Mouse (Mus musculus) MEL (cell line): ENCODE measurements around the gene Itgae. TPM values are rescaled to one million over a fixed set of nuclear protein-coding genes. Genes with fewer than 3 reads are reported as not detected.

Experiments used
- DNase-seq: peaks from one replicate; pipeline ENCODE4 v3.0.0; 2011; ENCODE audit warnings: low read depth, low spot score
- H3K27ac ChIP-seq: 2 replicates; pipeline ENCODE4 v1.5.1; 2012; ENCODE audit warnings: low read depth, mild to moderate bottlenecking, control low read depth, low read length, moderate library complexity; ENCODE audit not compliant: control insufficient read depth
- H3K27me3 ChIP-seq, 2 experiments: fragments of 150-350 bp in 1 of 2; sonication (generic) in 1 of 2; 2 replicates each; pipeline ENCODE4 v1.6.1; 2012; ENCODE audit warnings: low read length in 2 of 2, mild to moderate bottlenecking in 2 of 2, improper control_type of control experiment in 1 of 2, moderate library complexity in 1 of 2; ENCODE audit not compliant: insufficient read depth in 2 of 2, control insufficient read depth in 1 of 2
- H3K36me3 ChIP-seq, 2 experiments: 2 replicates each; pipeline ENCODE4 v1.6.1; 2012 to 2014; ENCODE audit warnings: low read length in 2 of 2, improper control_type of control experiment in 1 of 2, inconsistent platforms in 1 of 2, mild to moderate bottlenecking in 1 of 2; ENCODE audit not compliant: insufficient read depth in 2 of 2, control insufficient read depth in 1 of 2
- H3K4me1 ChIP-seq, 2 experiments: fragments of 150-350 bp in 1 of 2; sonication (generic) in 1 of 2; 2 replicates each; pipeline ENCODE4 v1.6.1; 2012; ENCODE audit warnings: low read length in 2 of 2, improper control_type of control experiment in 1 of 2, mild to moderate bottlenecking in 1 of 2; ENCODE audit not compliant: insufficient read depth in 2 of 2, control insufficient read depth in 1 of 2
- H3K4me3 ChIP-seq, 2 experiments: fragments of 150-350 bp in 1 of 2; sonication (generic) in 1 of 2; 2 replicates each; pipeline ENCODE4 v1.5.1; 2012; ENCODE audit warnings: low read depth in 2 of 2, low read length in 2 of 2, mild to moderate bottlenecking in 2 of 2, moderate library complexity in 2 of 2, control low read depth in 1 of 2, improper control_type of control experiment in 1 of 2; ENCODE audit not compliant: control insufficient read depth in 1 of 2, insufficient read depth in 1 of 2
- H3K79me2 ChIP-seq: 2 replicates; pipeline ENCODE4 v1.6.1; 2012; ENCODE audit warnings: mild to moderate bottlenecking, low read length, moderate library complexity; ENCODE audit not compliant: control insufficient read depth, poor library complexity, insufficient read depth
- H3K9ac ChIP-seq: 2 replicates; pipeline ENCODE4 v1.6.1; 2012; ENCODE audit warnings: low read depth, mild to moderate bottlenecking, control low read depth, low read length, moderate library complexity; ENCODE audit not compliant: control insufficient read depth, poor library complexity, severe bottlenecking
- H3K9me3 ChIP-seq: fragments of 150-350 bp; sonication (generic); replicated peaks from 2 replicates; pipeline ENCODE4 v1.6.1; 2012; ENCODE audit warnings: mild to moderate bottlenecking, low read length, improper control_type of control experiment, moderate library complexity; ENCODE audit not compliant: insufficient read depth
- BHLHE40 ChIP-seq: IDR thresholded peaks from 2 replicates; pipeline ENCODE4 v1.6.1; 2012; ENCODE audit warnings: low read depth, mild to moderate bottlenecking, inconsistent platforms, low read length, improper control_type of control experiment, borderline replicate concordance
- CHD1 ChIP-seq: IDR thresholded peaks from 2 replicates; pipeline ENCODE4 v1.6.1; 2012; ENCODE audit warnings: low read depth, mild to moderate bottlenecking, inconsistent platforms, low read length, improper control_type of control experiment
- CHD2 ChIP-seq: IDR thresholded peaks from 2 replicates; pipeline ENCODE4 v1.6.1; 2011; ENCODE audit warnings: low read length, improper control_type of control experiment
- CTCF ChIP-seq, 3 experiments: IDR thresholded peaks in 2 of 3; conservative IDR thresholded peaks in 1 of 3; 2 replicates each; pipeline ENCODE4 v1.5.1; 2011 to 2012; ENCODE audit warnings: low read length in 3 of 3, low read depth in 2 of 3, mild to moderate bottlenecking in 2 of 3, improper control_type of control experiment in 1 of 3, inconsistent platforms in 1 of 3, mixed read lengths in 1 of 3, moderate library complexity in 1 of 3; ENCODE audit not compliant: control insufficient read depth in 1 of 3, insufficient read depth in 1 of 3, poor library complexity in 1 of 3, severe bottlenecking in 1 of 3
- ELF1 ChIP-seq: IDR thresholded peaks from 2 replicates; pipeline ENCODE4 v1.6.1; 2014; ENCODE audit warnings: low read depth, mild to moderate bottlenecking, inconsistent platforms, low read length, improper control_type of control experiment, moderate library complexity
- EP300 ChIP-seq, 2 experiments: IDR thresholded peaks; 2 replicates each; pipeline ENCODE4 v1.6.1; 2011; ENCODE audit warnings: improper control_type of control experiment in 2 of 2, low read length in 2 of 2, low read depth in 1 of 2, mild to moderate bottlenecking in 1 of 2
- ETS1 ChIP-seq: IDR thresholded peaks from 2 replicates; pipeline ENCODE4 v1.6.1; 2012; ENCODE audit warnings: low read depth, mild to moderate bottlenecking, inconsistent platforms, low read length, improper control_type of control experiment, moderate library complexity
- GATA1 ChIP-seq: IDR thresholded peaks from 2 replicates; pipeline ENCODE4 v1.6.1; 2011; ENCODE audit warnings: low read depth, low read length, improper control_type of control experiment
- HCFC1 ChIP-seq: IDR thresholded peaks from 2 replicates; pipeline ENCODE4 v1.6.1; 2012; ENCODE audit warnings: low read depth, mild to moderate bottlenecking, inconsistent platforms, low read length, improper control_type of control experiment, moderate library complexity
- MAFK ChIP-seq: IDR thresholded peaks from 2 replicates; pipeline ENCODE4 v1.6.1; 2011; ENCODE audit warnings: low read depth, mild to moderate bottlenecking, low read length, improper control_type of control experiment, borderline replicate concordance
- MAX ChIP-seq: IDR thresholded peaks from 2 replicates; pipeline ENCODE4 v1.6.1; 2011; ENCODE audit warnings: low read length, improper control_type of control experiment
- MAZ ChIP-seq: IDR thresholded peaks from 2 replicates; pipeline ENCODE4 v1.6.1; 2012; ENCODE audit warnings: low read depth, mild to moderate bottlenecking, inconsistent platforms, low read length, improper control_type of control experiment
- MXI1 ChIP-seq: IDR thresholded peaks from 2 replicates; pipeline ENCODE4 v1.6.1; 2011; ENCODE audit warnings: mild to moderate bottlenecking, low read depth, low read length, improper control_type of control experiment
- MYC ChIP-seq: IDR thresholded peaks from 2 replicates; pipeline ENCODE4 v1.6.1; 2011; ENCODE audit warnings: low read depth, mild to moderate bottlenecking, low read length, improper control_type of control experiment, moderate library complexity
- NELFE ChIP-seq: IDR thresholded peaks from 2 replicates; pipeline ENCODE4 v1.6.1; 2011; ENCODE audit warnings: low read depth, low read length, improper control_type of control experiment
- POLR2AphosphoS5 ChIP-seq: IDR thresholded peaks from 2 replicates; pipeline ENCODE4 v1.6.1; 2012; ENCODE audit warnings: low read depth, borderline replicate concordance, mild to moderate bottlenecking, inconsistent platforms, low read length, moderate library complexity, mixed read lengths
- RAD21 ChIP-seq: IDR thresholded peaks from 2 replicates; pipeline ENCODE4 v1.6.1; 2011; ENCODE audit warnings: mild to moderate bottlenecking, low read depth, low read length, improper control_type of control experiment
- RCOR1 ChIP-seq: IDR thresholded peaks from 2 replicates; pipeline ENCODE4 v1.6.1; 2012; ENCODE audit warnings: low read depth, mild to moderate bottlenecking, inconsistent platforms, low read length, improper control_type of control experiment
- SIN3A ChIP-seq: IDR thresholded peaks from 2 replicates; pipeline ENCODE4 v1.6.1; 2012; ENCODE audit warnings: low read length, improper control_type of control experiment, inconsistent platforms
- SMC3 ChIP-seq: IDR thresholded peaks from 2 replicates; pipeline ENCODE4 v1.6.1; 2011; ENCODE audit warnings: low read depth, low read length, improper control_type of control experiment
- TBP ChIP-seq: IDR thresholded peaks from 2 replicates; pipeline ENCODE4 v1.8.0; 2011; ENCODE audit warnings: low read depth, low read length, improper control_type of control experiment
- TCF12 ChIP-seq: IDR thresholded peaks from 2 replicates; pipeline ENCODE4 v1.6.1; 2014; ENCODE audit warnings: low read depth, mild to moderate bottlenecking, inconsistent platforms, low read length, improper control_type of control experiment, moderate library complexity
- UBTF ChIP-seq: IDR thresholded peaks from 2 replicates; pipeline ENCODE4 v1.6.1; 2012; ENCODE audit warnings: low read depth, mild to moderate bottlenecking, inconsistent platforms, low read length, improper control_type of control experiment, moderate library complexity, borderline replicate concordance; ENCODE audit not compliant: insufficient read depth
- USF1 ChIP-seq: IDR thresholded peaks from 2 replicates; pipeline ENCODE4 v1.6.1; 2014; ENCODE audit warnings: low read depth, mild to moderate bottlenecking, inconsistent platforms, low read length, improper control_type of control experiment, moderate library complexity
- ZC3H11A ChIP-seq: IDR thresholded peaks from 2 replicates; pipeline ENCODE4 v1.6.1; 2012; ENCODE audit warnings: low read depth, mild to moderate bottlenecking, inconsistent platforms, low read length, improper control_type of control experiment
- ZMIZ1 ChIP-seq: IDR thresholded peaks from 2 replicates; pipeline ENCODE4 v1.6.1; 2012; ENCODE audit warnings: low read depth, mild to moderate bottlenecking, inconsistent platforms, low read length, improper control_type of control experiment, moderate library complexity
- ZNF384 ChIP-seq: IDR thresholded peaks from 2 replicates; pipeline ENCODE4 v1.6.1; 2012; ENCODE audit warnings: low read depth, mild to moderate bottlenecking, inconsistent platforms, low read length, improper control_type of control experiment
- polyA plus RNA-seq, 2 experiments: library from polyadenylated mRNA; stranded (reverse) in 1 of 2; unstranded in 1 of 2; fragments of >175 nt in 1 of 2; fragments of >200 nt in 1 of 2; gene quantifications; 2 replicates each; pipeline versions ENCODE4 v1.2.1 to v1.2.4; 2012; ENCODE audit warnings: low replicate concordance in 2 of 2, low read depth in 1 of 2; ENCODE audit not compliant: insufficient read length in 2 of 2, insufficient read depth in 1 of 2, missing spikeins in 1 of 2
- total RNA-seq: library from RNA; depleted of rRNA; stranded (reverse); fragments of 300-350 nt; gene quantifications from 2 replicates; pipeline ENCODE4 v1.2.3, GENCODE M21; 2012

Itgae gene
- total and polyA plus RNA-seq, 3 experiments: 0.04 to 0.22 TPM; not detected in 1

- TF ChIP-seq ETS1: peak; percentile 27; the same call in 1 of the 2 replicates
- TF ChIP-seq MAZ: 0 out of 2 replicates have a peak, but pooled peaks have one; percentile 14
Measured at GRCm38 (mm10) chr11:73048030-73048876, 42.1 kb upstream of the Itgae start (continued).

GRCm38 (mm10) chr11:73049335-73049734 is 41.0 kb upstream of the Itgae start:
- TF ChIP-seq ZMIZ1 (no peak), CHD1 (no peak), UBTF (no peak), RAD21 (peak; percentile 64), TCF12 (no peak), CTCF (IDR thresholded peaks at IDR 0.05 in 2 of 3, conservative IDR thresholded peaks at IDR 0.05 in 1 of 3; ENCODE audit: control insufficient read depth in 1 of 3, insufficient read depth in 1 of 3, low read depth in 2 of 3, low read length in 3 of 3, poor library complexity in 1 of 3, severe bottlenecking in 1 of 3) (peak; percentile 90 to 95 (median 94)), ZNF384 (peak; percentile 62), SMC3 (peak; percentile 77), SIN3A (peak; percentile 73), MYC (no peak), HCFC1 (peak; percentile 30; the same call in 1 of the 2 replicates), TBP (0 out of 2 replicates have a peak, but pooled peaks have one; percentile 28)
- H3K9me3 ChIP-seq: no peaks in the 10 kb centered on the region
- H3K79me2 ChIP-seq: peaks cover 18% of the 10 kb centered on the region
- H3K27ac ChIP-seq: no peak overlapping the region
- peaks cover 15 to 23% of the 10 kb centered on the region in 2 experiments for H3K4me1 ChIP-seq
- peak overlapping the region; percentile 92; the same call in 1 of the 2 replicates for H3K9ac ChIP-seq
- peaks cover 11 to 32% of the 10 kb centered on the region in 2 experiments for H3K36me3 ChIP-seq
- no peaks in the 10 kb centered on the region for H3K27me3 ChIP-seq
- DNase-seq: peak; percentile 88
- no peak overlapping the region for H3K4me3 ChIP-seq

- Histone ChIP-seq H3K36me3 (peaks cover 11 to 32% of the 10 kb centered on the region in 2 experiments), H3K4me1 (peaks cover 15 to 18% of the 10 kb centered on the region in 2 experiments), H3K4me3 (no peak overlapping the region), H3K9ac (no peak overlapping the region), H3K27ac (peak overlapping the region; percentile 65), H3K9me3 (no peaks in the 10 kb centered on the region), H3K79me2 (peaks cover 18% of the 10 kb centered on the region), H3K27me3 (no peaks in the 10 kb centered on the region)
- peak; percentile 87 for DNase-seq
- peak; percentile 74; the same call in 1 of the 2 replicates for TF ChIP-seq RCOR1
- TF ChIP-seq USF1: no peak
- no peak for TF ChIP-seq MAX
- TF ChIP-seq CHD2: no peak
- TF ChIP-seq MYC: peak; percentile 40; the same call in 1 of the 2 replicates
- TF ChIP-seq ETS1: peak; percentile 88
- no peak for TF ChIP-seq TBP
- TF ChIP-seq UBTF: no peak
- no peak for TF ChIP-seq ELF1
- TF ChIP-seq GATA1: peak; percentile 90
- TF ChIP-seq POLR2AphosphoS5: no peak
- no peak; the same call in 1 of the 2 replicates for TF ChIP-seq MAFK
- TF ChIP-seq MXI1: no peak; the same call in 1 of the 2 replicates
- TF ChIP-seq CTCF (IDR thresholded peaks at IDR 0.05 in 2 of 3, conservative IDR thresholded peaks at IDR 0.05 in 1 of 3; ENCODE audit: control insufficient read depth in 1 of 3, insufficient read depth in 1 of 3, low read depth in 2 of 3, low read length in 3 of 3, poor library complexity in 1 of 3, severe bottlenecking in 1 of 3): no peak
- TF ChIP-seq EP300 (IDR thresholded peaks at IDR 0.05; ENCODE audit: low read depth in 1 of 2, low read length in 2 of 2): peak; percentile 88 to 90
- TF ChIP-seq ZC3H11A: no peak
- no peak for TF ChIP-seq NELFE
- TF ChIP-seq BHLHE40: no peak
- peak; percentile 74 for TF ChIP-seq TCF12
Measured at GRCm38 (mm10) chr11:73052795-73053194, 37.6 kb upstream of the Itgae start.
